Mouse (Mus musculus) heart, postnatal 0 days (tissue): ENCODE measurements around the gene Rab4b. TPM values are rescaled to one million over a fixed set of nuclear protein-coding genes. Genes with fewer than 3 reads are reported as not detected.

Experiments used
- ATAC-seq: fragments of 200-750 bp; cut with Nextera tagmentation; 2 replicates; pipeline ENCODE4 v1.8.0; 2017; ENCODE audit warnings: low read depth, moderate number of reproducible peaks, moderate library complexity; ENCODE audit not compliant: insufficient read depth
- DNase-seq: peaks from one replicate; pipeline ENCODE4 v3.0.0-alpha.2; 2016; ENCODE audit warnings: low spot score
- H3K27ac ChIP-seq: fragments of 300-500 bp; sonication (generic); 2 replicates; pipeline ENCODE4 v1.5.1; 2014; ENCODE audit warnings: low read depth, mild to moderate bottlenecking
- H3K27me3 ChIP-seq: fragments of 300-500 bp; sonication (generic); 2 replicates; pipeline ENCODE4 v1.6.1; 2014; ENCODE audit warnings: low read length, mixed read lengths; ENCODE audit not compliant: control insufficient read depth, insufficient read depth
- H3K36me3 ChIP-seq: fragments of 300-500 bp; sonication (generic); replicated peaks from 2 replicates; pipeline ENCODE4 v1.6.1; 2014; ENCODE audit warnings: low read length, mixed read lengths; ENCODE audit not compliant: control insufficient read depth, insufficient read depth
- H3K4me1 ChIP-seq: fragments of 300-500 bp; sonication (generic); 2 replicates; pipeline ENCODE4 v1.6.1; 2014; ENCODE audit warnings: antibody characterized with exemption; ENCODE audit not compliant: control insufficient read depth, insufficient read depth
- H3K4me2 ChIP-seq: fragments of 300-500 bp; sonication (generic); 2 replicates; pipeline ENCODE4 v1.6.1; 2014; ENCODE audit warnings: low read depth, mild to moderate bottlenecking, low read length, moderate library complexity
- H3K4me3 ChIP-seq: fragments of 300-500 bp; sonication (generic); 2 replicates; pipeline ENCODE4 v1.5.1; 2014; ENCODE audit warnings: low read depth, low read length
- H3K9ac ChIP-seq: fragments of 300-500 bp; sonication (generic); replicated peaks from 2 replicates; pipeline ENCODE4 v1.6.1; 2014; ENCODE audit warnings: low read depth, low read length, mixed read lengths
- H3K9me3 ChIP-seq: fragments of 300-500 bp; sonication (generic); replicated peaks from 2 replicates; pipeline ENCODE4 v1.6.1; 2016; ENCODE audit warnings: low read length; ENCODE audit not compliant: control insufficient read depth
- CTCF ChIP-seq: IDR thresholded peaks from 2 replicates; pipeline ENCODE4 v1.5.1; 2016; ENCODE audit warnings: antibody characterized with exemption, control low read depth, low read depth
- EP300 ChIP-seq: IDR thresholded peaks from 2 replicates; pipeline ENCODE4 v1.6.1; 2016; ENCODE audit warnings: antibody characterized with exemption, low read depth
- WGBS: fragments of 180-500 bp; shearing (Covaris S2); extraction: QIAGEN DNeasy Blood & Tissue Kit; methylation state at CpG from one replicate; pipeline ENCODE4 v1.1.7; 2014; 5-methylcytosine and 5-hydroxymethylcytosine counted together
- polyA plus RNA-seq: library from polyadenylated mRNA; unstranded; fragments of >200 nt; fragmentation: Nextera tagmentation; extraction: Ambion mirVana; gene quantifications from 2 replicates; pipeline ENCODE4 v1.2.1, GENCODE M21; 2015
- total RNA-seq: library from RNA; depleted of rRNA; stranded (reverse); fragments of >200 nt; gene quantifications from 2 replicates; pipeline ENCODE4 v1.2.3, GENCODE M21; 2014; ENCODE audit warnings: low replicate concordance

Gene Rab4b
- total and polyA plus RNA-seq, 2 experiments from 2014 or later = 45.9 to 74.2 TPM

- ATAC-seq (no peak), DNase-seq (no peak)
- Histone ChIP-seq H3K27ac (no peak overlapping the region), H3K9ac (no peak overlapping the region), H3K27me3 (no peaks in the 10 kb centered on the region), H3K4me3 (no peak overlapping the region), H3K4me2 (no peak overlapping the region), H3K4me1 (no peaks in the 10 kb centered on the region), H3K36me3 (peaks cover 26% of the 10 kb centered on the region), H3K9me3 (no peaks in the 10 kb centered on the region)
- WGBS = 69% methylated on average over 13 of the region's 13 CpGs
- TF ChIP-seq CTCF = no peak
- no peak for TF ChIP-seq EP300
Measured at GRCm38 (mm10) chr7:27156005-27156404, 22.7 kb downstream of the Rab4b start.

- ATAC-seq = peak; percentile 49; the same call in 1 of the 2 replicates
- 49% methylated on average over 10 of the region's 10 CpGs for WGBS
Measured at GRCm38 (mm10) chr7:27153205-27153764, 25.4 kb downstream of the Rab4b start, which contains the start of gene Cyp2t4. Gene Cyp2t4 (plus strand): TSS chr7:27153714.

GRCm38 (mm10) chr7:27136410-27136996, 42.2 kb downstream of the Rab4b start:
- DNase-seq (no peak), ATAC-seq (no peak)
- Histone ChIP-seq H3K4me3 (no peak overlapping the region), H3K9me3 (no peaks in the 10 kb centered on the region), H3K27me3 (no peaks in the 10 kb centered on the region), H3K4me1 (no peaks in the 10 kb centered on the region), H3K9ac (no peak overlapping the region), H3K27ac (no peak overlapping the region), H3K36me3 (no peaks in the 10 kb centered on the region), H3K4me2 (no peak overlapping the region)
- WGBS = 49% methylated on average over 8 of the region's 8 CpGs
- TF ChIP-seq EP300 (no peak), CTCF (no peak)

More at GRCm38 (mm10) chr7:27153205-27153764, 25.4 kb downstream of the Rab4b start, which contains the start of gene Cyp2t4:
- H3K4me1 ChIP-seq = no peaks in the 10 kb centered on the region
- no peak within 1 kb of the TSS for H3K27ac ChIP-seq
- TF ChIP-seq EP300 = no peak
- TF ChIP-seq CTCF = no peak
- no peaks in the 10 kb centered on the region for H3K9me3 ChIP-seq
- H3K36me3 ChIP-seq = peaks cover 12% of the 10 kb centered on the region
- no peak within 1 kb of the TSS for H3K4me3 ChIP-seq
- no peak within 1 kb of the TSS for H3K9ac ChIP-seq
- H3K4me2 ChIP-seq = no peak within 1 kb of the TSS
- DNase-seq = no peak
- H3K27me3 ChIP-seq = no peaks in the 10 kb centered on the region

GRCm38 (mm10) chr7:27133757-27134156, 44.9 kb downstream of the Rab4b start:
- no peaks in the 10 kb centered on the region for H3K9me3 ChIP-seq
- no peaks in the 10 kb centered on the region for H3K36me3 ChIP-seq
- H3K4me2 ChIP-seq = no peak overlapping the region
- 76% methylated on average over 4 of the region's 4 CpGs for WGBS
- DNase-seq (no peak), ATAC-seq (no peak)
- no peak for TF ChIP-seq CTCF
- no peak for TF ChIP-seq EP300
- no peak overlapping the region for H3K9ac ChIP-seq
- no peak overlapping the region for H3K4me3 ChIP-seq
- H3K27ac ChIP-seq = no peak overlapping the region
- H3K4me1 ChIP-seq = no peaks in the 10 kb centered on the region
- no peaks in the 10 kb centered on the region for H3K27me3 ChIP-seq

- ATAC-seq (0 out of 2 replicates have a peak, but pooled peaks have one; percentile 36), DNase-seq (no peak)
Measured at GRCm38 (mm10) chr7:27133156-27133555, 45.5 kb downstream of the Rab4b start.

GRCm38 (mm10) chr7:27132588-27132987, 46.1 kb downstream of the Rab4b start:
- H3K9ac ChIP-seq = no peak overlapping the region
- no peaks in the 10 kb centered on the region for H3K36me3 ChIP-seq
- no peak overlapping the region for H3K4me2 ChIP-seq
- H3K27ac ChIP-seq = no peak overlapping the region
- DNase-seq (peak; percentile 46), ATAC-seq (no peak)
- no peak overlapping the region for H3K4me3 ChIP-seq
- H3K4me1 ChIP-seq = no peaks in the 10 kb centered on the region
- no peaks in the 10 kb centered on the region for H3K9me3 ChIP-seq
- H3K27me3 ChIP-seq = no peaks in the 10 kb centered on the region
- TF ChIP-seq CTCF = peak; percentile 38; the same call in 1 of the 2 replicates
- no peak for TF ChIP-seq EP300
- 10% methylated on average over 10 of the region's 10 CpGs for WGBS

More at GRCm38 (mm10) chr7:27133156-27133555, 45.5 kb downstream of the Rab4b start:
- 40% methylated on average over 12 of the region's 12 CpGs for WGBS
- H3K27me3 ChIP-seq = no peaks in the 10 kb centered on the region
- H3K36me3 ChIP-seq = no peaks in the 10 kb centered on the region
- no peak overlapping the region for H3K4me3 ChIP-seq
- H3K4me2 ChIP-seq = no peak overlapping the region
- no peaks in the 10 kb centered on the region for H3K4me1 ChIP-seq
- H3K27ac ChIP-seq = no peak overlapping the region
- no peaks in the 10 kb centered on the region for H3K9me3 ChIP-seq
- no peak for TF ChIP-seq EP300
- no peak for TF ChIP-seq CTCF
- H3K9ac ChIP-seq = no peak overlapping the region
